Mouse (Mus musculus) embryonic facial prominence, embryonic 11.5 days (tissue): ENCODE measurements around the gene C1ql3. TPM values are rescaled to one million over a fixed set of nuclear protein-coding genes. Genes with fewer than 3 reads are reported as not detected.
A peak's percentile ranks its signal among the peaks of the same experiment; 100 is the strongest.

Experiments used
- ATAC-seq: fragments of 200-750 bp; cut with Nextera tagmentation; replicated peaks from 2 replicates; pipeline ENCODE4 v1.8.0; 2017; ENCODE audit warnings: low read depth; ENCODE audit not compliant: insufficient number of reproducible peaks, low FRiP score, low TSS enrichment
- DNase-seq: peaks from one replicate; pipeline ENCODE4 v3.0.0-alpha.2; 2015; ENCODE audit warnings: low spot score
- H3K27ac ChIP-seq: fragments of 300-500 bp; sonication (generic); replicated peaks from 2 replicates; pipeline ENCODE4 v1.5.1; 2014; ENCODE audit warnings: mild to moderate bottlenecking, low read depth, low read length, control low read depth
- H3K27me3 ChIP-seq: fragments of 300-500 bp; sonication (generic); 2 replicates; pipeline ENCODE4 v1.6.1; 2014; ENCODE audit warnings: mild to moderate bottlenecking, low read length, moderate library complexity, mixed read lengths; ENCODE audit not compliant: control insufficient read depth, insufficient read depth
- H3K36me3 ChIP-seq: fragments of 300-500 bp; sonication (generic); replicated peaks from 2 replicates; pipeline ENCODE4 v1.6.1; 2014; ENCODE audit warnings: low read depth, mild to moderate bottlenecking, low read length, moderate library complexity, mixed read lengths; ENCODE audit not compliant: control insufficient read depth, insufficient read depth
- H3K4me1 ChIP-seq: fragments of 300-500 bp; sonication (generic); 2 replicates; pipeline ENCODE4 v1.6.1; 2014; ENCODE audit warnings: low read length, mixed read lengths; ENCODE audit not compliant: control insufficient read depth, insufficient read depth
- H3K4me2 ChIP-seq: fragments of 300-500 bp; sonication (generic); 2 replicates; pipeline ENCODE4 v1.6.1; 2014; ENCODE audit warnings: low read depth, mild to moderate bottlenecking, control low read depth, low read length, moderate library complexity
- H3K4me3 ChIP-seq: fragments of 300-500 bp; sonication (generic); 2 replicates; pipeline ENCODE4 v1.5.1; 2014; ENCODE audit warnings: low read depth, low read length, control low read depth
- H3K9ac ChIP-seq: fragments of 300-500 bp; sonication (generic); replicated peaks from 2 replicates; pipeline ENCODE4 v1.6.1; 2014; ENCODE audit warnings: mild to moderate bottlenecking, control low read depth, low read length
- H3K9me3 ChIP-seq: fragments of 300-500 bp; sonication (generic); replicated peaks from 2 replicates; pipeline ENCODE4 v1.6.1; 2016; ENCODE audit warnings: mild to moderate bottlenecking, low read length, inconsistent platforms, mixed read lengths; ENCODE audit not compliant: control insufficient read depth
- WGBS: fragments of 180-500 bp; shearing (Covaris S2); extraction: QIAGEN DNeasy Blood & Tissue Kit; methylation state at CpG from one replicate; pipeline ENCODE4 v1.1.7; 2014; 5-methylcytosine and 5-hydroxymethylcytosine counted together
- polyA plus RNA-seq: library from polyadenylated mRNA; unstranded; fragments of >200 nt; fragmentation: Nextera tagmentation; extraction: Ambion mirVana; gene quantifications from 2 replicates; pipeline ENCODE4 v1.2.1, GENCODE M21; 2014

C1ql3 gene
- polyA plus RNA-seq, 1 experiment from 2014 or later: 1.2 TPM

DNA sequence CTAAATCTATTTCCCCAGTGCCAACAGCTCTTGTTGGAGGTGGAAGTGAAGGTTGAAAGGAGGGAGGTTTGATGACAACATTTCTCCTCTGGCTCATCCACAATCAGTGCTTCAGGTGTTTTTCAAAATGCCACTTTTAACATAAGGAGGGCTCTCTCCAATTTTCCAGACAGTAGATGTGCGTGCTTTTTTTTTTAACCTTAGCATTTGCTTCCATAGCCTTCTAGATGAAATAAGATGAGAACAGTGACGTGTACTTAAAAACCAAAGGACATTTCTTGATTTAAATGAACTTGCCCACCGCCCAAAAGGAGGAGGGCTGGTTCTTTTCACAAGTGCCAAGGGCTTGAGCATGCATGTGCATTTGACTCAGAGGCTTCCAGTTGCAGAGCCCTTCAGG, 367 bp upstream of the C1ql3 start:
- Histone ChIP-seq H3K9ac (no peak overlapping the region), H3K36me3 (no peaks in the 10 kb centered on the region), H3K27me3 (peaks cover 24% of the 10 kb centered on the region), H3K4me1 (0 out of 2 replicates have a peak, but pooled peaks cover 3% of the 10 kb centered on the region), H3K9me3 (no peaks in the 10 kb centered on the region), H3K4me2 (peak overlapping the region; percentile 97; the same call in 1 of the 2 replicates), H3K4me3 (no peak overlapping the region), H3K27ac (no peak overlapping the region)
- ATAC-seq: no peak
- no peak for DNase-seq
- WGBS: 39% methylated on average over 3 of the region's 3 CpGs

DNA sequence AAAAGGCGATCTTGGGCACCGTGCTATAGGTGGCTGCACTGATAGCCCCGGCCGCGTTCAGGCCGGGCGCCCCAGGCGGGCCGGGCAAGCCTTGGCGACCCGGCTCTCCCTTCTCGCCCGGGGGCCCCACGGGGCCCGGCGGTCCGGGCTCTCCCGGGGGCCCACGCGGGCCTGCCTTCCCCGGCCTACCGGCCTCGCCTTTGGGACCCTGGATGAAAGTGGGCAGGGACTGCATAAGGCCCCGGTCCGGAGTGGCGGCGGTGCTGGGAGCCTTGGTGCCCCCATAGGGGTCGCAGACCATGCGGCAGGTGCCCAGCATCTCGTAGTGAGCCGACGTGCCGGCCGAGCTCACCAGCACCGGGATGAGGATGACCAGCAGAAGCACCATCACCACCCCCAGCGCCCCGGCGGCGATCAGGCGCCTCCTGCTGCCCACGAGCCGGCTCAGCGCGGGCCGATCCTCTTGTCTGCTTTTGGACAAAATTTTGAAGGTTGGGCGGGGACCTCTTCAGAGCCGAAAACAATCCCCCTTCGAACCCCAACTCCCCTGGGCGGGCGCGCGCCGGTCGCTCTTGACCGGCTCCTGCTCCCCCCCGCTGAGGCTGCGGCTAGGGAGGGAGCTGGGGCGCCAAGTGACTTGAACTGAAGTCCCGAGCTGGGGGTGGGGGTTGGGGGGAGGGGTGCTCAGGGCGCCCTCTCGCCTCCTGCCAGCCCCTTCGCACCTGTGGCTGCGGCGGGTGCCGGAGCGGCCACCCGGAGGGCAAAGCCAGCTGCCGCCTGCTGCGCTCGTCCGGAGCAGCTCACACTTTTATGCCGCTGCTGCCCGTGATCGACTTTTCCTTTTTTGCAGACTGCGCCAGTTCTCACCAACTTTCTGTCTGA, 905 bp downstream of the C1ql3 start:
- Histone ChIP-seq H3K27ac (no peak overlapping the region), H3K4me2 (peak overlapping the region; percentile 97), H3K4me3 (peak overlapping the region; percentile 52), H3K9me3 (no peaks in the 10 kb centered on the region), H3K36me3 (no peaks in the 10 kb centered on the region), H3K9ac (peak overlapping the region; percentile 43), H3K4me1 (0 out of 2 replicates have a peak, but pooled peaks cover 3% of the 10 kb centered on the region), H3K27me3 (peaks cover 24% of the 10 kb centered on the region)
- under 1% methylated on average over 75 of the region's 75 CpGs for WGBS
- ATAC-seq (peak; percentile 72; the same call in 1 of the 2 replicates), DNase-seq (peak; percentile 40)

DNA sequence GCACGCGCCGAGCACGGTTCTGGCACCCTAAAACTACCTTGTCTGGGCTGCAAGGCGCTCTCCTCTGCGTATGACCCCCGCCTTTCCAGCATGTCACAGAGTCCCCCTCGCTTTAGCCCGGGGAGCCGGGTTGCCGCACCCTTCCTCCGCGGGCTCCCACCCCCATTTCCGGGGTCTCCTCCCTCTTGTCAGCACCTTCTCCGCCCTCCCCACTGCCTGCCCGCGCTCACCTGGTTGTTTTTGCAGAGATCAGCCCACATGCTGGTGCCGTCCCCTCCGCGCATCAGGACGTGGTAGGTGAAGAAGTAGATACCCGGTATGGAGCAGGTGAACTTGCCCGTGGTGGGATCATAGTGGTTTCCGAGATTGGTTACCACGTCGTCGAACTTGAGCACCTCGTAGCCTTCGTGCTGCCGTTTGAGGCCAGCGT, 1.6 kb downstream of the C1ql3 start:
- Histone ChIP-seq H3K27me3 (peaks cover 24% of the 10 kb centered on the region), H3K4me1 (0 out of 2 replicates have a peak, but pooled peaks cover 3% of the 10 kb centered on the region), H3K9me3 (no peaks in the 10 kb centered on the region), H3K4me2 (peak overlapping the region; percentile 97), H3K36me3 (no peaks in the 10 kb centered on the region), H3K4me3 (peak overlapping the region; percentile 52), H3K27ac (no peak overlapping the region), H3K9ac (peak overlapping the region; percentile 43)
- DNase-seq (no peak), ATAC-seq (peak; percentile 47; the same call in 1 of the 2 replicates)
- WGBS: 2% methylated on average over 31 of the region's 31 CpGs

DNA sequence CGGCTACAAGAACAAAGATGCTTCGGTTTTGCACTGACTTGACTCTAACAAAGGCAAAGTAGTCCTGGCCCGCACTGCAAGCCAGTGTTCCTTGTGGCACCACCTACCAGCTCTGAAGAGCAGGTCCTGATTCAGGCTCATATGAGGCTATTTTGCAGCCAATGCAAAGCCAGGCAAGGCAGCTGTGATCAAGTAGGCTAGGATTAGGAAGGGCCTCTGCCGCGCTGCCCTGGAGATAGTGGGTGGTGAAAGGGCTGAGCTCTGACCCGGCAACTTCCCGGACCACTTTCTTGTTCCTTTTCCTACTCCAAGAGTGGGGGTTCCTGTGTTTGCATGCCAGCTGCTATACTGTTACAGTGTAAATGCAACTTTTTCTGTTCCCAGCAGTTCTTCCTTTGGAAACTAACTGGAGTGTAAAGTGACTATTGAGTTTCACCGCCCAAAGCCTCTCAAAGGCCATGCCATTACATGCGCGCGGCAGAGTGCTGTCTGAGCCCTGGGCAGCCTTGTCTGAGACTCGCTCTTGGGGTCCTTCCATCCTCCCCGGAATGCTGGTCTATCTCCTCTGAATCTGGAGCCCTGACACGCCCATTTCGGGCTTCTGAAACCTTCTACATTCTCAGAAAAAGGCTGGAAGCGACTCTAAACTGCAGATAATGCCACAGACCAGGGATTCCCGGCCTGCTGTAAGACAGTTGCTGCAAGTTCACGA, 2.2 kb downstream of the C1ql3 start:
- ATAC-seq (0 out of 2 replicates have a peak, but pooled peaks have one; percentile 17), DNase-seq (peak; percentile 35)
- no peaks in the 10 kb centered on the region for H3K36me3 ChIP-seq
- H3K27ac ChIP-seq: no peak overlapping the region
- peak overlapping the region; percentile 52 for H3K4me3 ChIP-seq
- H3K4me1 ChIP-seq: 0 out of 2 replicates have a peak, but pooled peaks cover 3% of the 10 kb centered on the region
- no peak overlapping the region for H3K9ac ChIP-seq
- peak overlapping the region; percentile 97 for H3K4me2 ChIP-seq
- H3K27me3 ChIP-seq: peaks cover 24% of the 10 kb centered on the region
- no peaks in the 10 kb centered on the region for H3K9me3 ChIP-seq
- WGBS: 6% methylated on average over 18 of the region's 18 CpGs

DNA sequence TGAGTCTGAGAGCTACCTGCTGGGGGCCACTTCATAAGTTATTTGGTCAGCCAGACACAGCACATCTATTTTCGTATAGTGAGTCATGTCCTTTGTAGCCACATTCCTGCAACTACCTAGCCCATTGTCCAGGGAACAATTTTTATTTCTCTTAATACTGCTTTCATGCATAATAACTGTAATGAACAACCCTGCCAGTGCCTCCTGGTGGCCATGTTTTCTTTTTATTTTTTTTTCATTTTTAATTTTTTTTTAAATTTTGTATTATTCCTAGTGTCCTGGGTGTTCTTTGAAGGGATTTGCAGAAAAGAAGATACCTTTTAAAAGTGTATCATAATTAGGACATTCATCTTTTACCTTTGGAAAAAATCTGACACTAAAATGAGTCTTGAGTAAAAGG, 3.2 kb downstream of the C1ql3 start:
- WGBS: 72% methylated on average over 1 of the region's 1 CpGs
- no peak for ATAC-seq
- peaks cover 21% of the 10 kb centered on the region for H3K27me3 ChIP-seq

DNA sequence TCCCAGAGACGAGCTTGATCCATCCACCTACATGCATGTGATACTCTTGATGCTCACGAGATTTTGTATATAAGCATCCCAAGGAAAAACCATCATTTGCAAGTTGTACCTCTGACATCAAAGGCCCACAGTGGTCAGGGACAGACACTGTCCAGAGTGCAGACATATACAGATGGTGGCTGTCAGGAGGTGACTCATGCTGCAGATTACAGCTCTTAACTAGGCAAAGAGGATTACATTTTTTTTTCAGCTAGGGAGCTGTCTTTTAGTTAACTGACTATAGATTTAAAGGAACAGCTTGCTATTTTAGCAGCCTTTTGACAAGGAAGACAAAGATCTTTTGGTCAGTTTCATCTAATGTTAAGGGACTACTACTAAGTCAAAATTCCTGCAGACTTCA, 11.6 kb downstream of the C1ql3 start:
- Histone ChIP-seq H3K9ac (no peak overlapping the region), H3K9me3 (no peaks in the 10 kb centered on the region), H3K4me3 (no peak overlapping the region), H3K27me3 (no peaks in the 10 kb centered on the region), H3K36me3 (no peaks in the 10 kb centered on the region), H3K27ac (no peak overlapping the region), H3K4me1 (no peaks in the 10 kb centered on the region), H3K4me2 (no peak overlapping the region)
- ATAC-seq (no peak), DNase-seq (no peak)
- WGBS: 75% methylated on average over 2 of the region's 2 CpGs

More for the DNA sequence above, 3.2 kb downstream of the C1ql3 start:
- Histone ChIP-seq H3K27ac (no peak overlapping the region), H3K4me1 (0 out of 2 replicates have a peak, but pooled peaks cover 3% of the 10 kb centered on the region), H3K9me3 (no peaks in the 10 kb centered on the region), H3K4me3 (no peak overlapping the region), H3K36me3 (no peaks in the 10 kb centered on the region), H3K9ac (no peak overlapping the region), H3K4me2 (no peak overlapping the region)
- no peak for DNase-seq

DNA sequence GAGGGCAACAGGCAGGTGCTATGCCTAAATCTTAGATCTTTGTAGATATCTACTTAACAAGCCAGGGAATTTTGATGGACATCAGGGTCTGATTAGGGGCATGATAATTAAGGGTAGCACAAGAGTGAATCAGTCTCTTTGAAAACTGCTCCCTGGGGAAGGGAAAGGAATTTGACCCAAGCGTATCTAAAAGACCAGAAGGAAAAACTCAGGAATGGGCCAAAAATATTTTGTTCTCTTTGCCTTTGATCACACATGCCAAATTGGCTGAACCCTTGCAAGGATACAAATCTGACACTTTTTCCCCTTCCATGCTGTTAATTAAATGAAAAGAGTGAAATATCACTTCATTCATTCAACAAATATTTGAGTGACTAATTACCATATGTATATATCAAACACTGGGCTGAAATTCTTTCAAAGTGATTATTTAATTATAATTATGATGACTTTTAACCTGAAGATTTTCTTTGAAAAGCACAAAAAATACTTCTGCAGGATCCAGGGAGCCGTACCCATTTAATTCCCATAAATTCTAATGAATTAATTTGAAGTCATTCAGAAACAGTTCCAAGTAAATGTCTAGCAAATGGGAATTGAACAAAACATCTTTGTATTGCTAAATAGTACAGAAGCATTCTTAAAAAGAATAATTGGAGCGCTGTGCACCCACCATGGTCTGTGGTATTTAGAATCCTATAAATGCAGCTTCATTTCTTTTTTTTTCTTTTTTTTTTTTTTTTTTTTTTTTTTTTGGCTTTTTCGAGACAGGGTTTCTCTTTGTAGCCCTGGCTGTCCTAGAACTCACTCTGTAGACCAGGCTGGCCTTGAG, 26.5 kb downstream of the C1ql3 start:
- H3K9me3 ChIP-seq: no peaks in the 10 kb centered on the region
- no peaks in the 10 kb centered on the region; the same call in 1 of the 2 replicates for H3K36me3 ChIP-seq
- no peak overlapping the region for H3K9ac ChIP-seq
- WGBS: 60% methylated on average over 4 of the region's 4 CpGs
- no peak overlapping the region for H3K27ac ChIP-seq
- ATAC-seq: no peak
- H3K4me1 ChIP-seq: no peaks in the 10 kb centered on the region
- H3K27me3 ChIP-seq: no peaks in the 10 kb centered on the region
- no peak overlapping the region for H3K4me3 ChIP-seq
- DNase-seq: peak; percentile 48
- no peak overlapping the region for H3K4me2 ChIP-seq
